Mouse (Mus musculus) Patski (cell line): ENCODE measurements around the gene Stag2. TPM values are rescaled to one million over a fixed set of nuclear protein-coding genes. Genes with fewer than 3 reads are reported as not detected.

ENCODE experiments used
- ATAC-seq: fragments of 100-300 bp; one replicate; pipeline ENCODE4 v1.8.0; 2021
- CTCF ChIA-PET: fragments of 350-600 bp; sonication (Branson Sonifier 250); formaldehyde crosslinking; loops from one replicate; lab custom pipeline; 2022; ENCODE audit warnings: inconsistent platforms; lab: Charles Lee
- POLR2A ChIA-PET: fragments of 350-600 bp; sonication (Branson Sonifier 250); formaldehyde crosslinking; loops from one replicate; lab custom pipeline; 2022; ENCODE audit warnings: antibody characterized with exemption, inconsistent platforms; lab: Charles Lee
- DNase-seq: peaks from one replicate; pipeline ENCODE4 v3.0.0-alpha.2; 2011; ENCODE audit warnings: low read depth, low spot score
- H3K27me3 ChIP-seq: fragments of 371-371 bp; one replicate; pipeline ENCODE4 v1.5.1; 2021
- CTCF ChIP-seq: fragments of 100-300 bp; IDR thresholded peaks from one replicate; pipeline ENCODE4 v1.5.1; 2021
- in situ Hi-C: fragments of 300-500 bp; cut with MboI; formaldehyde crosslinking; loops from 3 replicates; pipeline ENCODE4 v1.11.1; 2018; ENCODE audit warnings: low pct_unique_long_range_greater_than_20kb, mixed read lengths
- polyA plus RNA-seq: library from polyadenylated mRNA; unstranded; gene quantifications from one replicate; pipeline ENCODE4 v1.2.3, GENCODE M21; 2021

Stag2 gene
- polyA plus RNA-seq, 1 experiment from 2014 or later = 52.0 TPM

DNA sequence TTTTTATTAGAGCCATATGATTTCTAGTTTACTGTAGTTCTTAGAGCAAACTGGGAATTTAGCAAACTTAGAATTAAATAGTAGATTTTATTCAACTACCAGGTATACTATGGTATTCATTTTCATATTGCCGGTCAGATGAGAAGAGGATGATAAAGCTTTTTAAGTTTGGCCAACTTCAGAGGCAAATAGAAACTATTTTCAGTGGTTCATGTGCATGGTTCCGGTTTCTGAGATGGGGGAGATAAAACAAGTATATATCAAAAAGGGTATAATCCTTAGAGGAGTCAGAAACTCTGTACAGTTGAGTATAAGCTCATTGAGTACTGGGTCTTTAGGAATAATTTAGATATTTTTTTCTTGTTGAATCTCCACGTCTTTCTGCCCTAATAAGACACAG is 45.5 kb downstream of the Stag2 start:
- in situ Hi-C loops = no loop called here
- DNase-seq (no peak), ATAC-seq (no peak)
- no peak for TF ChIP-seq CTCF
- ChIA-PET POLR2A (no interaction called here), CTCF (interaction anchor here (1.2 kb wide), 2 partner anchors 9 to 12 kb away, joined by 3 read pairs; no protein-coding TSS in a partner anchor)
- H3K27me3 ChIP-seq = peaks cover 14% of the 10 kb centered on the region

DNA sequence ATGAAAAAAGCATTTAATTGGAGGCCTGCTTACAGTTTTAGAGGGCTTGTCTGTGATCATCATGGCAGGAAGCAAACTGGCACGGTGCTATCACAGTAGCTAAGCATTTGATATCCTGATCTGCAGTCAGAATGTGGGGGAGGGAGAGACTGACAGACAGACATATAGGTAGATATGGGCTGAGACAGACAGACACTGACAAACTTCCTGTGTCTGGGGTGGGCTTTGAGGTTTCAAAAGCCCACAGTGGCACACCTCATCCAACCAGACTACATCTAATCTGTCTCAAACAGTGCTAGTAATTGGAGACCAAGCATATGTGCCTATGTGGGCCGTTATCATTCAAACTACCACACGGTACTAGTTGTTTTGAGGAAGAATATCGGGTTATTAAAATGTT is 53.4 kb downstream of the Stag2 start:
- in situ Hi-C loops = loop anchor here (10.0 kb wide), 1 partner anchor 48 kb away; no protein-coding TSS in a partner anchor
- no peak for ATAC-seq

DNA sequence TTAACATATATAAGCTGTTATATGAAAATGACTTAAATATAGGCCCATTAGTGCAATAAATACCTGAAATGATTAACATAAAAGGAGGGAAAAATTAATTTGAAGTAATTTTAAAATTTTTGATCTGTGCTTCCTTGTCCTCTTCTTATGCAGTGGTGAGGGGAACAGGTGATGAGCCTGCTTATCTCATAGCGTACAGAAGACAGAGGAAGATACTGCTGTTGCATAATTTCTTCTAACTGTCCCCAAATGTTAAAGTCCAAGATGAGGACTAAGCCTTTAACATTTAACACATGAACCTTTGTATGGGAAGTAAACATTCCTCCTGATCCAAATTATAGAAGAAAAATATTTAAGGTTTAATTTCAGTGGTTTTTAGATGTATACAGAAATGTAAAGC is 66.6 kb downstream of the Stag2 start:
- ATAC-seq (no peak), DNase-seq (no peak)
- TF ChIP-seq CTCF = no peak
- POLR2A ChIA-PET = no interaction called here
- in situ Hi-C loops = no loop called here
- H3K27me3 ChIP-seq = peaks cover 61% of the 10 kb centered on the region
- CTCF ChIA-PET = no interaction called here

More for the DNA sequence above, 53.4 kb downstream of the Stag2 start:
- ChIA-PET POLR2A (no interaction called here), CTCF (no interaction called here)
- TF ChIP-seq CTCF = no peak
- peaks cover 13% of the 10 kb centered on the region for H3K27me3 ChIP-seq
- DNase-seq = no peak

- ChIA-PET POLR2A (no interaction called here), CTCF (no interaction called here)
- ATAC-seq (no peak), DNase-seq (no peak)
- in situ Hi-C loops = loop anchor here (25.0 kb wide), 1 partner anchor 213 kb away; no protein-coding TSS in a partner anchor
- no peak for TF ChIP-seq CTCF
- H3K27me3 ChIP-seq = peaks cover 19% of the 10 kb centered on the region
Measured at GRCm38 (mm10) chrX:42250342-42250741, 101.2 kb downstream of the Stag2 start.

DNA sequence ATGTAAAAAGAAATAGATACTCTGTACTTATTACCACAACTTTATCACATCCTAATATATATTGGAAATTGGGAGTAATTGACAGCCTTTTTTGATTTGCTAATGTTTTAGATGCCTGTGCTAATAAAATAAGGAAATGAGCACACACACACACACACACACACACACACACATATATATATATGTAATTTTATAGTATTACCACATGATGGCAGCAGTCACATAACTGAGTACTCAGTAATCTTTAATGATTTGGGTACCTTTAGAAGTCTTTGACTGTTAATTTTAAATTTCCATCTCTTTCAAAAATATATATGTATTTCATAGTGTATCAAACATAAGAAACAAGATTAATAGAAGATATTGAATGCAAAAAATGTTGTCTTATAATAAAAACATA is 123.6 kb downstream of the Stag2 start:
- in situ Hi-C loops = loop anchor here (25.0 kb wide), 1 partner anchor 235 kb away; no protein-coding TSS in a partner anchor
- no peak for TF ChIP-seq CTCF
- CTCF ChIA-PET = interaction anchor here (1.5 kb wide), 1 partner anchor 28 kb away, joined by 3 read pairs; no protein-coding TSS in a partner anchor
- H3K27me3 ChIP-seq = peaks cover 43% of the 10 kb centered on the region
- no peak for DNase-seq
- ATAC-seq = no peak
- POLR2A ChIA-PET = no interaction called here

DNA sequence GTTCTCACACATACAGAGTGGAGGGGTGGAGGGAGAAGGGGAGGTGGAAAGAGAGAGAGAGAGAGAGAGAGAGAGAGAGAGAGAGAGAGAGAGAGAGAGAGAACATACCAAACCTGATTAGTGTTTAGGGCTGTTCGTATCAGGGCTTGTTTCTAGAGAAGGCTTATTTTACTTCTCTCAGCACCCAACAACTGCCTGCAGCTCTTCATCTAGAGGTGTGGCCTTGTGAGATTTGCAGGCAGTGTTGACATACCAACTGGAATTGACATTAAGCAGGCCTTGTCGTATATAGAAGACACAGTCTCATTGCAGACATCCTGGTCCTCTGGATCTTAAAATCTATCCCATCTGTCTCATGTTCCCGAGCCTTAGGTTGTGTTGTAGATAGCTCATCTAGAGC is 141.1 kb downstream of the Stag2 start:
- DNase-seq (no peak), ATAC-seq (no peak)
- CTCF ChIA-PET = interaction anchor here (1.1 kb wide), 1 partner anchor 13 kb away, joined by 4 read pairs; no protein-coding TSS in a partner anchor
- in situ Hi-C loops = no loop called here
- peaks cover 37% of the 10 kb centered on the region for H3K27me3 ChIP-seq
- POLR2A ChIA-PET = no interaction called here
- no peak for TF ChIP-seq CTCF

GRCm38 (mm10) chrX:42315231-42315630 is 166.1 kb downstream of the Stag2 start:
- in situ Hi-C loops = no loop called here
- peaks cover 4% of the 10 kb centered on the region for H3K27me3 ChIP-seq
- no peak for DNase-seq
- POLR2A ChIA-PET = no interaction called here
- CTCF ChIA-PET = no interaction called here
- no peak for TF ChIP-seq CTCF
- no peak for ATAC-seq

- ChIA-PET CTCF (interaction anchor here (1.3 kb wide), 1 partner anchor 14 kb away, joined by 3 read pairs; no protein-coding TSS in a partner anchor), POLR2A (no interaction called here)
- DNase-seq (no peak), ATAC-seq (no peak)
- no peak for TF ChIP-seq CTCF
- in situ Hi-C loops = no loop called here
- peaks cover 8% of the 10 kb centered on the region for H3K27me3 ChIP-seq
Measured at GRCm38 (mm10) chrX:42320424-42320823, 171.3 kb downstream of the Stag2 start.

- in situ Hi-C loops = no loop called here
- no peak for TF ChIP-seq CTCF
- ATAC-seq (no peak), DNase-seq (no peak)
- ChIA-PET CTCF (no interaction called here), POLR2A (no interaction called here)
- peaks cover 8% of the 10 kb centered on the region for H3K27me3 ChIP-seq
Measured at GRCm38 (mm10) chrX:42321200-42321773, 172.2 kb downstream of the Stag2 start.

DNA sequence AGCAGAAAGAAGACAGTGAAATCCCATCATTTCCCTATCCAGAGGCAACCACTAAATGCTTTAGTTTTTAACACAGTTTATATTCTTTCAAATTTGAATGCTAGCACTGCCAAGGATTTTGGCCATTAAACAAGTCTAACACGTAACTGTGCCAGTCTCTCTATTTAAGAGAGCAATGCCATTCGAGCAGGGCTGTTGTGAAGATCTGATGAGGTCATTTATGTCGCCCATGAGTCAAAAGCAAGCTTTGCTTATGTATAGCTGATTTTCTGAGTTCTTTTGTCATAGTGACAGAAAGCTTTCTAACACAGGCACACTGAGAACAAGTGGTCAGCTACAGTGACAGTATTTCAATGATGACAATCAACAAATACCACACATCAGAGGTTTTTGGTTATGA is 175.7 kb downstream of the Stag2 start:
- peaks cover 12% of the 10 kb centered on the region for H3K27me3 ChIP-seq
- no peak for DNase-seq
- ChIA-PET CTCF (no interaction called here), POLR2A (interaction anchor here (0.6 kb wide), 1 partner anchor 13 kb away, joined by 3 read pairs; no protein-coding TSS in a partner anchor)
- no peak for TF ChIP-seq CTCF
- in situ Hi-C loops = no loop called here
- ATAC-seq = no peak

Other genes with a start within 250 kb of the Stag2 start
- gene Thoc2, start 228.6 kb upstream of the Stag2 start, polyA plus RNA-seq = 47.4 TPM
- gene Xiap, start 89.6 kb upstream of the Stag2 start, polyA plus RNA-seq = 32.1 TPM